Mouse (Mus musculus) CD4-positive, CD25-positive, alpha-beta regulatory T cell (primary cell): Measurements from ENCODE around the gene Cdyl. TPM values are rescaled to one million over a fixed set of nuclear protein-coding genes. Genes with fewer than 3 reads are reported as not detected.

Source experiments
- polyA plus RNA-seq: library from polyadenylated mRNA; unstranded; fragments of 100-300 nt; shearing (Covaris generic); gene quantifications from one replicate; pipeline ENCODE4 v1.2.1, GENCODE M21; 2017

The Cdyl gene
- 18.8 TPM for polyA plus RNA-seq

GRCm38 (mm10) chr13:35659406-35659985 is at the start of gene Cdyl:
Gene Cdyl (plus strand): TSS chr13:35659833.

DNA sequence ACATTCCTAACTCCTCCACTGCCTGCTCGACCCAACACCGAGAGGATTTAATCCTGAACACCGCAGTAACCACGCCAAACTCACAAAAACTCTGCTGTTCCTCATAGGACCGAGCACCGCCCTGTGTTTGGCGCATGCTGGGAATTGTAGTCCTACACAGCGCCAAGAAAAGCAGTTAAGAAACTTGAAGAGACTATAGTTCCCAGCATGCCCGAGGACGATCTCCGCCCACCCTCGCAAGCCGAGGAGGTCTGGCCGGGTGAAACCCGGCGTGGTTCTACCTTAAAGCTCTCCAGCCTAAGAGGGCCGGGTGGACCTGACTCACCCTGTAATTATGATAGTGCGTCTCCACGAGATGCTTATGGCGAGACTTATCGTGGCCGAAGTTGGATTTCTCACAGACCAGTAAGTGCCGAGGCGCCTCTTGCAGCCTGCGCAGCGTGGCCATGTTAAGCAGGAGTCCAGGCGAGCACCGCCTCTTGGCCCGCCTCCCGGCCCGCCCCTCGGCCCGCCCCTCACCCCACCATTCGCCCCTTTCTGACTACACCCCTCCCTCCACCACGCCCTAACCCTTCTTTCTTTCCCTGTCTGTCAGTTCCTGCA is 246.3 kb downstream of the Cdyl start, which contains the start of gene Rpp40:
Rpp40 (minus strand) TSS at position 481 of the 603 bp plus-strand sequence.

Other genes starting within 250 kb of the Cdyl start
- gene Rpp40, start 246.5 kb downstream of the Cdyl start, polyA plus RNA-seq: 14.0 TPM